Mouse (Mus musculus): ENCODE results near the gene Rag1.

DNA sequence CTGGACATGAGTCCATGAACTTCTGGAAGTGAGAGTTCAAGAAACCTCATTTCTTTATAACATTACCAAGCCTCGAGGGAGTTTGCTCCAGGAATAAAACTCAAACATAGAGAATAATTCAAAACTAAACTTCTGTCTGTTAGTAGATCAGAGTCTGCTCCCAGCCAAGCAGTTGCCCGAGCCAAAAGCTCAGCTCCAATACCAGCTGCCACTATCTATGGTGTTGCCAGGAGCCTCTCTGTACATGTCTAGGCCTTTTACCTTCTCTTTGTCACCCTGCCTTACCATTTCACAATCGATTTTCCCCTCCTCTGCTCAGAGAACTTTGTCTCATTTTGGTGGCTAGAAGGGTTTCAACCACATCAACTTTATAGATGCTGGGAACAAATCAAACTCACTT, 24.2 kb upstream of the Rag1 start:
- TF ChIP-seq CTCF (IDR thresholded peaks at IDR 0.05; ENCODE audit: borderline replicate concordance, insufficient read depth, low read depth, low read length) (no peak), POLR2A (IDR thresholded peaks at IDR 0.05; ENCODE audit: borderline replicate concordance, insufficient read depth, low read length) (no peak)

Data from cerebellum, adult 2 months (tissue).